Mouse (Mus musculus) urinary bladder, adult 18-20 months (tissue): Measurements from ENCODE around the gene Romo1.
"Not testable (repeated sequence)": the region's sequence is repeated elsewhere in the genome, so short reads cannot be mapped to it uniquely, and the experiment has no call there.

Experiments
- DNase-seq, 2 experiments: peaks; one replicate each; pipeline ENCODE4 v3.0.0; 2022; ENCODE audit warnings: low spot score in 2 of 2, mixed read lengths in 2 of 2

Gene Romo1

DNA sequence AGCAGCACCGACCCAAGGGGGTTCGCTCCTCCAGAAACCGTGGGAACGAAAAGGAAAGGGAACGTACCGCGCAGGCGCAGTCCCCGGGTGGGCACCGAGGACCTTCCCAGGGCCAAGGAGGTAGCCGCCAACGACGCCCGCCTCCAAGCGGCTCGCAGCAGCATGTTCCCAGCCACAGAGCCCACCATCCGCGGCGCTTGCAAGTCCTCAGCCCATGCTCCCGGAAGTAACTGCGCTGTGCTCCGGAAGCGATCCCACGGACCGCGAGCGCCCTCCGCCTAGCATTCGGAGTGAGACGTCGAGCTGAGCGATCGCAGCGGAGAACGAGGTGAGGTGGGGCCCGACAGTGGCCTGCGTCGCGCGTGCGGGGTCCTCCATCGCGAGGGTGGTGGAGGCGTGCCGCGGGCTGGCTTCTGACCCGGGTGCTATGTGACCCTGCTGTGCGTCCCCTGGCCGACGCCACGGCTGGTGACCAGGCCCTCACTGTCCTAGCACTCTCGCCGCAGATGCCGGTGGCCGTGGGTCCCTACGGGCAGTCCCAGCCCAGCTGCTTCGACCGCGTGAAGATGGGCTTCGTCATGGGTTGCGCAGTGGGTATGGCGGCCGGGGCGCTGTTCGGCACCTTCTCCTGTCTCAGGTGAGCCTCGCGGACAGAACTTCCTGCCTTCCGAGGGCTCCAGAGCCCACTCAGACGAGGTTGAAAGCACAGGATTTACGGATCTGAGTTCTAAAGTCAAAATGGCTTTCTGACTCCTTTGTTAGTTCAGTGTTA, at the start of gene Romo1, which contains the start of gene Nfs1:
Gene Romo1, plus strand, starts transcription at position 87 of the 772 bp plus-strand sequence.
Gene Nfs1, minus strand, starts transcription at position 234 of the 772 bp plus-strand sequence.
- DNase-seq, result peak; percentile 79 to 90

DNA sequence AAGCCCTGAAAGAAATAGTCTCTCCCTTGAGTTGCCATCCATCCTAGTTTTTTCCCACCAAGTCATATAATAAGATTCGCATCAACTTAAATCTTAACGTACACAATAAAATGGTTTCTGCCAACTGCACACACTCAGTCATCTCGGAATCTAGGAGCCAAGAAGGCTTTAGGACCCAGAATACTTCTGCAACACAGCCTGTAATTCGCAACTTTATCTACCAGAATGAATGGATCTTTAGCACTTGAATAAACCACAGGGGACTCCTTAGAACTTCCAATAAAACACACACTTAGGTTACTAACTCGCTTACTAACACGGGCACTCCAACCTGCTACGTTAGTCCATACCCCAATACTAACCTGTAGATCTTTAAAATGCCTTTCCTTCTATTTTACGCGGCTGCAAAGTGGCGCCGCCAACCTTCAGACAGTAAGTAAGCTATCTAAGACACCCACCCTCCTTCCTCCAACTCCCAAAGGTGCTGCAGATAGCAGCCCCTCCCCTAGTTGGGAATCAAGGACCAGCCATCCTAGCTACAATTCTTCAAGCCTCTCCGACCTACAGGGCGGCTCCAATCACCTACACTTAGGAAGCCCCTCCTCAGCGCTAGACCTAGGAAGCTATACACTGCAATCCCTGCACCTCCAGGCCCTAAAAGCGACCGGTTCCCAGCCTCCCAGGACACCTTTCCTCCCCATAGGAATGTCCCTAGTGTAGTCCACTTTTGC, 33.0 kb upstream of the Romo1 start:
- DNase-seq, result peak in 1 of 2 experiments; percentile 18

DNA sequence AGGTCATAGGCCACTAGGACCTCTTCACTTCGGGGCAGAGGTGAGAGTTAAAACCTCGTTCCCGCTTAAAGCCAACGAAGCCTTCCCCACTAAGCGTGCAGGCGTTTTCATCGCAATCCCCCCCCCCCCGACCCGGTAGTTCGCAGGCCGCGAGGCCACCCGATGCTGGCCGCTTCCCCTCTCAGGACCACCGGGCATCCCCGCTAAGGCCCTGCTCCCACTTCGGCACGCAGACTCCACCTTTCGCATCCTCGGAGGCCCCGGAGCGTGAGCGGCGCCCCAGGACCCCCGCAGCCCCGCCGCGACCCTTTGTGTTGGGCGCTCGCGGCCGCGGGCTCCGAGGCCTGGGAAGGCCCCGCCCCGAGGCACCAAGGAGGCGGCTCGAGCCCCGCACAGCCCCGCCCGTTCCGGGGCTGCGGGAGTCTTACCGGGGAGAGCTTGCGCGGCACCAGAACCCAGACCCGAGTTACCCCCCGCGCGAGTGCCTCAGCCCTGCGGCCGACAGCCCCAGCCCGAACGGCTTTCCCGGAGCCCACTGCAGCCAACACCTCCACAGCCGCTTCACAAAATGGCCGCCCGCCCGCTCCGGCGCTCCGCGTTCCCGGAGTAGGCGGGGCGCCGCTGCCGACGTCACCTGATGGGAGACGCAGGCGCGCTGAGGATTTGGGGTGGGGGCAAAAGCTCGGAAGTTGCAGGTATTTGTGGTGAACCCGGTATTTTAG, 32.3 kb upstream of the Romo1 start, which contains the start of the genes Cpne1 and Rbm12:
Gene Cpne1, minus strand, starts transcription at position 608 of the 722 bp plus-strand sequence.
Gene Rbm12, minus strand, starts transcription at position 621 of the 722 bp plus-strand sequence.
- DNase-seq, result peak; percentile 85 to 95

DNA sequence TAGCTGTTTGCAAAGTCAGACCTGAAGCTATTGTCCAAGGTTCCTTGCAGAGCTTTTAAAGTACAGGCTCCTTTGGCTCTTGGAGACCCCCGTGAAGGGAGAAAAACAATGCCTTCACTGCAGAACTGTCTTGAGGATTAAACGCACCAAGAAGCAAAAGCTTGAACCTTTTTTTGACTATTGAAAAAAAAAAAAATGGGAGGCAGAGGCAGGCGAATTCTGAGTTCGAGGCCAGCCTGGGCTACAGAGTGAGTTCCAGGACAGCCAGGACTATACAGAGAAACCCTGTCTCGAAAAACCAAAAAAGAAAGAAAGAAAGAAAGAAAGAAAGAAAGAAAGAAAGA, 31.8 kb upstream of the Romo1 start:
- not testable (repeated sequence) for DNase-seq

DNA sequence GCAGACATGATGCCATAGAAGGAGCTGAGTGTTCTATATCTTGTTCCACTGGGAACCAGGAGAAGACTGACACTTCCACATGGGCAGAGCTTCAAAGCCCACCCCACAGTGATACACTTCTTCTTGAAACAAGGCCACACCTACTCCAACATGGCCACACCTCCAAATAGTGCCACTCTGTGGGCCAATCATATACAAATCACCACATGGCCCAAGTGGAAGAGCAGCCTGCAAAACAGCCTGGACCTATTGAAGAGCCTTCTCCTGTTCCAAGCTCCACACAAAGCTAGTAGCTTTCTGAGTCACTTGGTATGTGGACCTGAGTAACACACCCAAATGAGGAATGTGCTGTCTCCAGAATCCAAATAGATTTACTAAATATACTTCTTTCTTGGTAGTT, 24.3 kb upstream of the Romo1 start:
- DNase-seq, result no peak

DNA sequence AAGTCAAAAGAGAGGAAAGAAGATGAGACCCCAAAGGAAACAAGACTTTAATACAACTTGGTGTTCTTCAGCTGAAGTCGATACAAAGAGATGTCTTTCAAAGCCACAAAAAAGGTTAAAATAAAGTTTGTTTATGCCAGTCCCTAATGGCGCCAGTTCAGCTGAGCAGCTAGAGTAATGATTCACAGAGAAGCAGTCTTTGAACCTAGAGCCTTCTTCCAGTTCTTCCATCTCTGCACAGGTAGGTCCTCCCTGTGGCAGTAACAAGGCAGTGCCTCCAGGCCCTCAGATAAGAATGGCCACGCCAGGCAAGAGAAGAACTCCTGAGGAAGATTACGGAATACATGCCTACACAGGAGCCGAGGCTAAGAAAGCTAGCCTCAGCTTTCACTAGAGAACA, 20.1 kb upstream of the Romo1 start:
- no peak for DNase-seq

DNA sequence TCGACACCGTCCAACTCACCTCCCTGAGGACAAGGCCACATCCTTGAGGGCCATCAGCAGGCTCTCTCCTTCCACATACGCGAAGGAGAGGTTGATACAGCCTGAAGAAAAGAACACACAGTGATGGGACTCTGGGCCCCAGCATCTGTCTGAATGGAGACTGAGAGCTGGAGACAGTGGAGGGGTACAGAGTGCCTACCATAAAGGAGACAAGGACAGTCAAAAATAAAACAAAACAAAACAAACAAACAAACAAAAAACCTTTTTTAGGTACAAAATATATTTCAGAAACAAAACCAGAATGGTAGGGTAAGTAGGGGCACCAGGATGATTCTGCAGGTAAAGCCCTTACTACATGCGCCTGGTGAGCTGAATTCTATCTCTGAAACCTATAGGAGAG, 16.8 kb upstream of the Romo1 start, which contains the start of gene Gm28036:
Gene Gm28036, minus strand, starts transcription at position 101 of the 400 bp plus-strand sequence.
- no peak for DNase-seq

DNA sequence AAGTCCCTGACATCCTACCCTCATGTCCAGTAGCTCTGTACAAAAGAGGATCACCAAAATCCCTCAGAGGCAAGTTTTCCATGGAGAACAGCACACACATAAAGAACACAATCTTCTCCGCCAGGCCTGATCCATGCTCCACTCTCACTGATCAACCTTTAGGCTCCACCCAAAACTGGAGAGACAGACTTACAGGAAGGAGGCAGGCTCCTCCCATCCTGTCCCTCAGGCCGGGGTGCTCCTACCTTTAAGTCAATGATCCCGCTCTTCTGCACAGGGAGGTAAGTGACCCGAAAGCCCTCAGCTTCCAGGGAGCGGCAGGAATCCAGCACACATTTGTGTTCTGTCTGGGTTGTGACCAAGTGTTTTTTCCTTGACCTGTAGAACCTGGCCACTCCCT, 9.7 kb upstream of the Romo1 start:
- DNase-seq, result no peak

DNA sequence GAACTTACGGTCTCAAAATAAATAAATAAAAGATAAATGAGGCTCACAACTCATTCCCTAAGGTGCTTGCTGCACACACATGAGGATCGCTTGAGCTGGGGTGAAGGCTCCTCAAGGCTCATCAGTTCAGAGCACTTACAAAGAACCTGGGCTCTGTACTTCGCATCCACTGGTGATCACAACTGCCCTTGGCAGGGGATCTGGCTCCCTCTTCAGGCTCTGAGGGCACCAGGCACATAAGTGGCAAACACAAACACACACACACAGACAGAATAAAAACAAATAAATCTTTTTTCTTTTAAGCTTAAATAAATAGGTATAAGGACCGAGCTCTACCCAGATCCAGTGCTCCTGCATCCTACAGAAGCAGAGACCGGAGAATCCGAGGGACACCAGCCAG, 8.1 kb upstream of the Romo1 start:
- no peak for DNase-seq

DNA sequence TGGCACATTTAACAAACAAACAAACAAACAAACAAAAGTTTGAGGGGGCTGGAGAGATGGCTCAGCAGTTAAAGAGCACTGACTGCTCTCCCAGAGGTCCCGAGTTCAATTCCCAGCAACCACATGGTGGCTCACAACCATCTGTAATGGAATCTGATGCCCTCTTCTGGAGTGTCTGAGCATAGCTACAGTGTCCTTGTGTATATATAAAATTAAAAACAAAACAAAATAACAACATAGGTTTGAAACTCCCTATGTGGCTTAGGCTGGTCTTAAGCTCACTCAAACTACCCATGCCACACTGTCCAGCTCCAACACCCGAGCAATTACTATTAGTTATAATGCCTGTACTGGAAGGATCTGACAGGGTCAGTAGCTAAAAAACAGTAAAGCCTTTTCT, 1.0 kb upstream of the Romo1 start:
- DNase-seq, result no peak

DNA sequence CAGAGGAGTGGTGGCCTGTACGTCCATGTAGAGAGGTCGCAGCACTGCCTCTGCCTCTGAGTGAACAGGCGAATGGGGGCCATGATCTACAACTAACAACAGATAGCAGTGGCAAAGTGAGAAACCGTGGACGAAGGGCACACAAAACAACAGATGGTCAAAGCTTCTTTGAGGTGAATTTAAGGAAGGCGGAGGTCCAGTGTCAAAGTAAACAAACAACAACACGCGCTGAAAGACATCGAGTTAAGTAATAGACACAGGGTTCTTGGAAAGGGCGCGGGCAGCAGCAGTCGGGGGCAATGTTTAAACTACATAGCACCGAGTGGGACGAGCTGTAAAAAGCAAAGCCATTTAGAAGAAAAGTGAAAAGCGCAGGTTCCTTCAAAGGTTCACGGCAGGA, 472 bp upstream of the Romo1 start:
- no peak for DNase-seq

DNA sequence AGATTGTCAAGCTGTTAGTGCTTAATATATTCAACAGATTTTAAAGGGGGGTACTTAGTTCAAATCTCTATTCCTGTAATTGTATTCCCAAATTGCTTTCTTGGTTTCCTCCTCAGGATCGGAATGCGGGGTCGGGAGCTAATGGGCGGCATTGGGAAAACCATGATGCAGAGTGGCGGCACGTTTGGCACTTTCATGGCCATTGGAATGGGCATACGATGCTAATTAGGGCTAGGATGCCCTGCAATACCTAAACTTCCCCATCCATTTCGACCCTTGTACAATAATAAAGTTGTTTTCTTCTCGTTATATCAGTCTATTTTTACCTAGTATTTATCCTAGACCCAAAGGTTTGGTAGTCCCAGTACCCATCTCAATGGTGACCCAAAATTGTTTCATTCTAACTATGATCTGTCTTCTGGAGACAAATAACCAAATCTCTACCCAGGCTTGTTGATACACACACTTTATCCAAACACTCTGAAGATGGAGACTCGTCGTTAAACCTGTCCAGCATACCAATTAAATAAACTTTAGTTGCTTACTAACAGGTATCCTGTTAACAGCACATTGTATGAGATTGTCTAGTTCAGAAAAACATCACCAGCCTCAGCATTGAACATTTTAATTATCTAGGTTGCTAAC, 1.8 kb downstream of the Romo1 start:
- no peak for DNase-seq

DNA sequence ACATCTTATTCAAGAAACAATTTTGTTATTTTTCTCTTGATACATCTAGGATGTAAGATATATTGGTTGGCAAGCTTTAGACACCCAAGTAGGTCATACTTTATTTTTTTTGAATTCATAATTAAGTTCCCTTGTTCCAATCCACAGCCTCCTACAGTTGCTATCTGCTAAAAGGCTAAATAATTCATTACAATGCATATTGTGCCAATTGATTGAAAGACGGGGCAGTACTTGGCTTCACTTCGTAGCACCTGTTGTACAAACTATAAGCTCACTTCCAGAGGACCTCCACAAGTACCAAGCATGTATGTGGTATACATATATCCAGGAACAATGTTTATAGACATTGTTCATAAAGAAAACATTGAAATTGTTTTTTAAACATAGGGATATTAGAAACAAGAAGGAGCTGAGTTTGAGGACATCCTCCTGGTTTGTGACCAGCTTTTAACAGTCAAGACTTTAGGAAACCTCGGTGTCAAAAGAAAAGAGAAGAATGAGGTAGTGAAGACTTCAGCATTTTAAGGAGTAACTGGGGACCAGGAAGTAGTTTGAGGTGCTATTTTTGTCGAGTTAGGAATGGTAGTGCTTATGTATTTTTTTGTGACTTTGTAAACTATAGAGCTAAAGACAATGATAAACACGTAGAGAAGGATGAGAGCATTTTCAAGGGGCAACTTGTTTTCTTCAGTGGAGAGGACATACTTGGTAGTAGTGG, 2.6 kb downstream of the Romo1 start:
- no peak for DNase-seq

DNA sequence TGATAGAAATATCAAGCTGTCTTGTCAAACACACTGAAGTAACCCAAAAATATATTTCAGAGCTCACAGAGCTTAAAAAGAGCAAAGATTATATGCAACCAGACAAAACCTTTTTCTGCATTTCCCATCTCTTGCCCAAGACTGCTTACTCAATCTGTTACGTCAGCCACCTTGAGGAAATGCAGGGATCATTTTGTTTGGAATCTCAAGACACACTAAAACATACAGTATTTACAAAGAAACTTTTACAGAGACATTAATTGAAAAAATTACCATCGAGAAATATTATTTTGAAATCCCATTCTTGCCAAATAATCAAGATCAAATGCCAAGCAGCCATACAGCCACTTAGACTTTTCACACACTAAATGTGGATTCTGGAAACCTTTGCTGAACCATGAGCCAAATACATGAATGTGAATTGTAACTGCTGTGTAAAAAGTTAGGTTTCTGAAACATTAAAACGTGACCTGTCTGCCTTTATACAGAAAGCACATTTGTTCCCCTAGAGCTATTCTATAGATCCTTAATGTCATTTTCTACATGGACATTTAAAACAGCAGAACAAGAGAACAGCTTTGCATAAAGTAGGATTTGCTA, 3.6 kb downstream of the Romo1 start:
- DNase-seq, result no peak

DNA sequence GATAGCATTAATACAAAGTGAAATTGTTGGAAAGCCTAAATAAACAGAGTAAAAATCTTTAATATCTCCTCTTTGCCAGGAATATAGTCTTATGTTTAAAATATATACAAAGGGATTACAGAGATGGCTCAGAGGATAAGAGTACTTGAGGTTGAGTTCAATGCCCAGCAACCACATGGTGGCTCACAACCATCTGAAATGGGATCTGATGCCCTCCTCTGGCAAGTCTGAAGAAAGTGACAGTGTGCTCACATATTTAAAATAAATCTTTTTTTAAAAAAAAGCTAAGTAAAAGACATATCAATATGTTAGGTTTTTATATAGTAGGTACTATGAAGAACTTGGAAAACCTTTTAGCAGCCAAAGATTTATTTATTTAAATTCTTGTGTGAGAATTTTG, 7.7 kb downstream of the Romo1 start:
- no peak for DNase-seq

DNA sequence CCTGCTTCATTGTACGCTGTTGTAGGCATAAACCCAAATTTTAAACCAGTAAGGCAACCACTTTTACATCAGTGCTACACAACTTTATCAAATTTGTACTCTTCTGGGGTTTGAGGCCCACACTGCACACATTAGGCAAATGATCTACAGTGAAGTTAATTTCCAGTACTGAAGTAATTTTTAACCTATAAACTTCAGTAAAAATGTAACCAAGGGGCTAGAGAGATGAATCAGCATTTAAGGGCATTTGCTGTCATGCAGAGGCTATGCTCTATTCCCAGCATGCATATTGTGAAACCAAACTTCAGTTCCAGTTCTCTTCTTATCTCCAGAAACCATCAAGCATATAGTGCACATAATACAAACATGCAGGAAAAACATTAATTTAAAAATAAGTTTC, 21.6 kb downstream of the Romo1 start:
- DNase-seq, result no peak

DNA sequence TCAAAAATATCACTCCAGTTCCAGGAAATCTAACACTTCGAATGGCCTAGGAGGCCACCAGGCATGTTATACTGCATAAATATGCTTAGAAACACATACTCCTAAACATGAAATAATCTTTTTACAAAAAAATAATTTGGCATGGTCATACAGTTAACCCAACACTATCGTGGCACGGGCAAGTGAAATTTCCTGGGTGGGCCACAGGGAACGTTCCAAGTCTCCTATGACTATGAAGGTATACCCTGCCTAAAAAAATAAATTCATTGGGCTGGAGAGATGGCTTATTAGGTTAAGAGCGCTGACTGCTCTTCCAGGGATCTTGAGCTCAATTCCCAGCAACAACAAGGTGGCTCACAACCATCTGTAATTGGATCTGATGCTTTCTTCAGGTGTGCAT, 22.7 kb downstream of the Romo1 start:
- DNase-seq, result no peak

DNA sequence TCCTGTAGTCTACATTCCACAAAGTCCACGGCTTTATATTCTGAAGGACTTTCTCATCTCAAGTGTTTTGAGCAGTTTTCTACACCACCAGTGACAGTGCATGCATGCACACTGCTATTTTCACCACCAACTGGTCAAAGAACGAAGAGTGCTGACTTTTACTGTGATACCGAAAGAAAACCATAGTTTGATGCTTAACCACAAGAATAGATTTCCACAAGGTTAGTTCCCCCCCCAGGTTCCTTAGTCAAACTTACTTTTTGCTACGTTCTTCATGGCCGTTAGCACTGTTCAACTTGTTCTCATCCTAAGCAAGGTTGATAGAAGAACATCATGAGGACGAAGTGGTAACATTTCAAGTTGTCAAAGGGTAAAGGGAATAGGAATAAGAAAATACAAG, 33.2 kb downstream of the Romo1 start:
- DNase-seq, result no peak

DNA sequence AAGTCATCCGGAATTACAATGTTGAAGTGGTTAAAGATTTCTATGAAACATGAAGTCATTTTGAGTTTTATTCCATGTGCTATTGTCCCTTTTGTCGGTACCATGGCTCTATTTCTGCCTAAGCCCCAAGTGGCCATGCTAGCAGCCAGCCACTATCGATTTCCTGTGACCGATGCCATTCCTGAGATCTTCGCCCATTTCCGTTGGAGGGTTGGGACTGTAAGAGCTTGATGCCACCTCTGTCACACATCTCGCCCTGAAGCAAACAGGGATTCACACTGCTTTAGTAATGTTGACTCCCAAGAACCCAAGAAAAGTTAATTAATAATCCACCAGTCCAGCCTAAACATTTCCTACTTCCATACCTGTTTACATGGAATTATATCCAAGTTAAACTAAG, 33.8 kb downstream of the Romo1 start:
- DNase-seq, result no peak

DNA sequence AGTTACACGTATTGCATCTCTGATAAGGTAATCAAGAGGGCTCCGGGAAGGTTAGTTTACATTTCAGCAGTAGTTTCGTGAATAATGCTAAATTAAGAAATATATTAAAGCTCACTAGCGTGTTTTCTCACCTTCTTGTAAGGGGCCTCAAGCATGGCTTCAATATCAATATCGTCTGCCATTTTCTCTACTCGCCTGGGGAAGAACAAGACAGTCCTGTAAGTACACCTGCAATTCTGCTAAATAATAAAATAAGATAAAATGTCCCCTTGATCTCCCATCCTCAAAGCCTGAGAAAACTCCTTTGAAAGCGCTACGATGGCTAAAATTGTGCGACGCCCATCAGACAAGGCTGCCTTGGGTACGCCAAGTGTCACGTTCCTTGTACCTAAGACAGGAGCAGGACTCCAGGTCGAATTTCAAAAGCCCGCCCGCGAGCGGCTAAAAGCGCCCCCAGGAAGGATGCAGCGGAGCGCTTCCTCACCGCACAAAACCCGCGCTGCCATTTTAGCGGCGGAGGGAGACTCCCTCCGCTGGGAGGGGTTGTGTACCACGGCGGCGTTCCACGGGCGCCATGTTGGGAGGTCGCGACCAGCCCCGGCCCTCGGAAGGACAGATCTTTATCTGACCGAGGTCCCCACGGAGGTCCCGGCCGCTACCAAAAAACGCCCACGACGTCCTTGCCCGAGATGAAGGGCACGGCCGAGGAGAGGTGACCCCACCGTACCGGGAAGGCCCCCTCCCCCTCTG, 35.4 kb downstream of the Romo1 start:
- peak in 1 of 2 experiments; percentile 70 for DNase-seq
